Comparison of ENCODE assay signal across 15 mouse cellular contexts in genomic region chr5:73919936-73920335, GRCm38 (mm10).
DNase-seq lines count a peak whose midpoint lies in the region; ATAC-seq and TF ChIP-seq lines count a peak whose summit lies in the region.
"Had no signal": no experiment of that assay in that cellular context is flagged by ENCODE, and none has a peak within 500 bp of the region (broad histone marks: within the 10 kb centered on the region; RNA-seq: fewer than 3 reads in every experiment).

No protein-coding gene starts in this region.

- ATAC-seq in heart, embryonic 11.5 days (replicated peaks; ENCODE audit: insufficient number of reproducible peaks, low FRiP score, low TSS enrichment) = no peak
- no peak for ATAC-seq in erythroblast, adult 5-6 weeks (replicated peaks; ENCODE audit: low FRiP score, poor library complexity, severe bottlenecking)
- no peak for ATAC-seq in forebrain, embryonic 14.5 days
- ATAC-seq: midbrain, embryonic 15.5 days had no signal

- no peak overlapping the region for H3K9ac ChIP-seq in heart, embryonic 11.5 days (ENCODE audit: low read depth, low read length)
- H3K9ac ChIP-seq in forebrain, embryonic 14.5 days (ENCODE audit: low read length) = no peak overlapping the region
- H3K9ac ChIP-seq: liver, embryonic 13.5 days; midbrain, embryonic 15.5 days; neural tube, embryonic 12.5 days; stomach, embryonic 15.5 days had no signal

- H3K9me3 ChIP-seq in heart, embryonic 11.5 days (replicated peaks; ENCODE audit: control insufficient read depth, low read length) = no peaks in the 10 kb centered on the region
- no peaks in the 10 kb centered on the region for H3K9me3 ChIP-seq in forebrain, embryonic 14.5 days (replicated peaks; ENCODE audit: control insufficient read depth, low read length)
- H3K9me3 ChIP-seq: liver, embryonic 13.5 days; midbrain, embryonic 15.5 days; neural tube, embryonic 12.5 days; stomach, embryonic 15.5 days had no signal

- intact Hi-C loops in gastrocnemius, adult 2 months (cut with DNase I) = no loop called here
- intact Hi-C loops in gastrocnemius, postnatal 14 days (cut with DNase I; ENCODE audit: low total_unique reads) = no loop called here

- DNase-seq in heart, adult 18-20 months = peak; percentile 66 to 75
- peak; percentile 41 for DNase-seq in gastrocnemius, adult 2 months
- peak; percentile 44 for DNase-seq in gastrocnemius, postnatal 14 days
- DNase-seq in kidney, adult 8-10 months = peak; percentile 33 to 62
- DNase-seq in yolk sac, embryonic 10.5 days (ENCODE audit: low spot score) = no peak
- no peak for DNase-seq in forebrain, embryonic 14.5 days (ENCODE audit: low spot score)
- DNase-seq: cerebellum, adult 8-10 months; liver, embryonic 13.5 days; thymus, postnatal 14 days had no signal

- no peaks in the 10 kb centered on the region for H3K4me1 ChIP-seq in heart, embryonic 11.5 days (ENCODE audit: control insufficient read depth, insufficient read depth, low read length)
- H3K4me1 ChIP-seq in forebrain, embryonic 14.5 days (ENCODE audit: control insufficient read depth, insufficient read depth, low read length) = no peaks in the 10 kb centered on the region
- H3K4me1 ChIP-seq: liver, embryonic 13.5 days; midbrain, embryonic 15.5 days; neural tube, embryonic 12.5 days; stomach, embryonic 15.5 days had no signal

- no peaks in the 10 kb centered on the region for H3K27me3 ChIP-seq in heart, embryonic 11.5 days (ENCODE audit: control insufficient read depth, insufficient read depth, low read length)
- H3K27me3 ChIP-seq in forebrain, embryonic 14.5 days (replicated peaks; ENCODE audit: control insufficient read depth, insufficient read depth, low read length) = no peaks in the 10 kb centered on the region
- H3K27me3 ChIP-seq: liver, embryonic 13.5 days; midbrain, embryonic 15.5 days; neural tube, embryonic 12.5 days; stomach, embryonic 15.5 days had no signal

- TF ChIP-seq CTCF in gastrocnemius, adult 2 months (IDR thresholded peaks at IDR 0.05) = no peak

- H3K4me2 ChIP-seq in heart, embryonic 11.5 days = no peak overlapping the region
- no peak overlapping the region for H3K4me2 ChIP-seq in forebrain, embryonic 14.5 days (ENCODE audit: low read length)
- H3K4me2 ChIP-seq: liver, embryonic 13.5 days; midbrain, embryonic 15.5 days; neural tube, embryonic 12.5 days; stomach, embryonic 15.5 days had no signal

- 84% methylated on average over 6 of the region's 6 CpGs for WGBS in heart, embryonic 11.5 days (ENCODE audit: insufficient replicate concordance)
- 93% methylated on average over 6 of the region's 6 CpGs for WGBS in forebrain, embryonic 14.5 days

- H3K36me3 ChIP-seq in heart, embryonic 11.5 days (ENCODE audit: control insufficient read depth, insufficient read depth, low read length) = no peaks in the 10 kb centered on the region
- no peaks in the 10 kb centered on the region for H3K36me3 ChIP-seq in forebrain, embryonic 14.5 days (ENCODE audit: control insufficient read depth, insufficient read depth, low read length)
- H3K36me3 ChIP-seq: liver, embryonic 13.5 days; midbrain, embryonic 15.5 days; neural tube, embryonic 12.5 days; stomach, embryonic 15.5 days had no signal

- H3K27ac ChIP-seq in heart, embryonic 11.5 days (ENCODE audit: low read depth, low read length) = no peak overlapping the region
- no peak overlapping the region for H3K27ac ChIP-seq in gastrocnemius, adult 2 months
- H3K27ac ChIP-seq in forebrain, embryonic 14.5 days (ENCODE audit: low read depth, low read length) = no peak overlapping the region
- H3K27ac ChIP-seq: liver, embryonic 13.5 days; midbrain, embryonic 15.5 days; neural tube, embryonic 12.5 days; stomach, embryonic 15.5 days had no signal

- no peak overlapping the region for H3K4me3 ChIP-seq in heart, embryonic 11.5 days (ENCODE audit: low read depth, low read length)
- no peak overlapping the region for H3K4me3 ChIP-seq in gastrocnemius, adult 2 months
- no peak overlapping the region for H3K4me3 ChIP-seq in forebrain, embryonic 14.5 days (ENCODE audit: low read depth, low read length)
- H3K4me3 ChIP-seq: erythroblast, embryonic 14.5 days; liver, embryonic 13.5 days; midbrain, embryonic 15.5 days; neural tube, embryonic 12.5 days; stomach, embryonic 15.5 days had no signal

Comparison
In these comparisons a context has a peak if more than half of its experiments do, and no peak if none do; other contexts are left out.
1. DNase-seq: peak in heart, adult 18-20 months (2 of 2), gastrocnemius, adult 2 months (single experiment), gastrocnemius, postnatal 14 days (single experiment) and kidney, adult 8-10 months (2 of 2); none in yolk sac, embryonic 10.5 days (single experiment) and forebrain, embryonic 14.5 days (single experiment).